Mouse (Mus musculus): Measurements from ENCODE around the gene Basp1. TPM values are rescaled to one million over a fixed set of nuclear protein-coding genes. Genes with fewer than 3 reads are reported as not detected.

Basp1 gene
- polyA plus RNA-seq, 1 experiment: 9.5 TPM

DNA sequence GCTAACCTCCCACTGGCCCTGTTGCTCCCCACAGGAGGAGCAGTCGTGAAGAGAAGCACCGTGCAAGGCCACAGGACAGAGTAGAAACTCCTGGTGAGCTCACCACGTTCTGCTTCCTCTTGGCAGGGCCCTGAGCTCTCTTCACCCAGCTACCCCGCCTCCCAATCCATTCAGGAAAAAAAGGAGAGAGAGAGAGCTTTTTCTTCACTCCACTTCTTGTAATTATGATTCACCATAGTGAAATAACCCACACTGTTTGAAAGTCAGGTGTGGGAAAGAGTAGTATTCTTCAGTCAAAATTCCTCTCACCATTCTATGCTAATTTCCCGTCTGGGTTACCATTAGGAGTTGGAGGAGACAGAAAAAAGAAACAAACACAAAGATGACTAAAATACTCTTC is 48.1 kb downstream of the Basp1 start:
- Histone ChIP-seq H3K27me3 (ENCODE audit: control insufficient read depth, insufficient read depth, low read length) (peaks cover 5% of the 10 kb centered on the region), H3K4me1 (ENCODE audit: control insufficient read depth, insufficient read depth, insufficient read length) (0 out of 2 replicates have a peak, but pooled peaks cover 2% of the 10 kb centered on the region), H3K36me3 (ENCODE audit: control insufficient read depth, insufficient read depth, low read length) (no peaks in the 10 kb centered on the region), H3K27ac (ENCODE audit: insufficient read depth, low read length) (no peak overlapping the region), H3K4me3 (ENCODE audit: extremely low read depth, insufficient read depth, insufficient read length) (no peak overlapping the region)
- no peak for TF ChIP-seq CTCF (IDR thresholded peaks at IDR 0.05; ENCODE audit: extremely low read depth, insufficient read depth, insufficient read length, insufficient replicate concordance)
- TF ChIP-seq POLR2A (IDR thresholded peaks at IDR 0.05; ENCODE audit: low read depth, low read length): no peak
- no peak for DNase-seq (ENCODE audit: low read depth in 1 of 2, low spot score in 2 of 2)
- WGBS: 79% methylated on average over 5 of the region's 5 CpGs

GRCm38 (mm10) chr15:25364819-25365463 is 48.6 kb downstream of the Basp1 start:
- no peak for TF ChIP-seq CTCF (IDR thresholded peaks at IDR 0.05; ENCODE audit: extremely low read depth, insufficient read depth, insufficient read length, insufficient replicate concordance)
- TF ChIP-seq POLR2A (IDR thresholded peaks at IDR 0.05; ENCODE audit: low read depth, low read length): no peak
- DNase-seq (ENCODE audit: low read depth in 1 of 2, low spot score in 2 of 2): no peak
- peaks cover 5% of the 10 kb centered on the region for H3K27me3 ChIP-seq (ENCODE audit: control insufficient read depth, insufficient read depth, low read length)
- no peaks in the 10 kb centered on the region for H3K36me3 ChIP-seq (ENCODE audit: control insufficient read depth, insufficient read depth, low read length)
- H3K4me3 ChIP-seq (ENCODE audit: extremely low read depth, insufficient read depth, insufficient read length): no peak overlapping the region
- H3K4me1 ChIP-seq (ENCODE audit: control insufficient read depth, insufficient read depth, insufficient read length): 0 out of 2 replicates have a peak, but pooled peaks cover 2% of the 10 kb centered on the region
- no peak overlapping the region for H3K27ac ChIP-seq (ENCODE audit: insufficient read depth, low read length)
- 88% methylated on average over 23 of the region's 23 CpGs for WGBS

GRCm38 (mm10) chr15:25364160-25364818 is 49.3 kb downstream of the Basp1 start:
- H3K4me3 ChIP-seq (ENCODE audit: extremely low read depth, insufficient read depth, insufficient read length): no peak overlapping the region
- H3K36me3 ChIP-seq (ENCODE audit: control insufficient read depth, insufficient read depth, low read length): no peaks in the 10 kb centered on the region
- WGBS: 73% methylated on average over 97 of the region's 97 CpGs

DNA sequence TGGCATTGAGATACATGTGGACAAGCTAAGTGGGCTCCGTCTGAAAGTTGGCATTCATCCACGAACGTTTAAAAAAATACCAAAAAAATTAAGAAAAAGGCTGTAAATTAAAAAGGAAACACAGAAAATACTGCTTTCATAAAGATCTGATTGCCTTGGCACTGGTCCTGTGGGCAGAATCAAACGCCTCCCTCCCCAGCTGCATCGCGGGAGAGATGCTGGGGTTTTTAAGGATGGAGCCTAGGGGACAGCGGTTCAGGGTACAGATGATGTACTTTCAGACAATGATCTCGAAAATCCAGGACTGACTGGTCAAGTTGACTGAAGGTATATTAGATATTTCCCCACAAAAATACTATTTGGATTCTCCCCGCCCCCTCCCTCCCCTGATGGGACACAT is 49.9 kb downstream of the Basp1 start:
- Histone ChIP-seq H3K4me1 (ENCODE audit: control insufficient read depth, insufficient read depth, insufficient read length) (0 out of 2 replicates have a peak, but pooled peaks cover 2% of the 10 kb centered on the region), H3K27ac (ENCODE audit: insufficient read depth, low read length) (no peak overlapping the region), H3K36me3 (ENCODE audit: control insufficient read depth, insufficient read depth, low read length) (no peaks in the 10 kb centered on the region), H3K4me3 (ENCODE audit: extremely low read depth, insufficient read depth, insufficient read length) (no peak overlapping the region), H3K27me3 (ENCODE audit: control insufficient read depth, insufficient read depth, low read length) (peaks cover 5% of the 10 kb centered on the region)
- 89% methylated on average over 9 of the region's 9 CpGs for WGBS
- no peak for TF ChIP-seq POLR2A (IDR thresholded peaks at IDR 0.05; ENCODE audit: low read depth, low read length)
- TF ChIP-seq CTCF (IDR thresholded peaks at IDR 0.05; ENCODE audit: extremely low read depth, insufficient read depth, insufficient read length, insufficient replicate concordance): no peak
- no peak for DNase-seq (ENCODE audit: low read depth in 1 of 2, low spot score in 2 of 2)

More at GRCm38 (mm10) chr15:25364160-25364818, 49.3 kb downstream of the Basp1 start:
- DNase-seq (ENCODE audit: low read depth in 1 of 2, low spot score in 2 of 2): no peak
- no peak overlapping the region for H3K27ac ChIP-seq (ENCODE audit: insufficient read depth, low read length)
- TF ChIP-seq CTCF (IDR thresholded peaks at IDR 0.05; ENCODE audit: extremely low read depth, insufficient read depth, insufficient read length, insufficient replicate concordance) (no peak), POLR2A (IDR thresholded peaks at IDR 0.05; ENCODE audit: low read depth, low read length) (no peak)
- peaks cover 5% of the 10 kb centered on the region for H3K27me3 ChIP-seq (ENCODE audit: control insufficient read depth, insufficient read depth, low read length)
- H3K4me1 ChIP-seq (ENCODE audit: control insufficient read depth, insufficient read depth, insufficient read length): 0 out of 2 replicates have a peak, but pooled peaks cover 2% of the 10 kb centered on the region

GRCm38 (mm10) chr15:25360825-25361224 is 52.7 kb downstream of the Basp1 start:
- Histone ChIP-seq H3K4me3 (ENCODE audit: extremely low read depth, insufficient read depth, insufficient read length) (no peak overlapping the region), H3K27me3 (ENCODE audit: control insufficient read depth, insufficient read depth, low read length) (peaks cover 5% of the 10 kb centered on the region), H3K4me1 (ENCODE audit: control insufficient read depth, insufficient read depth, insufficient read length) (peaks cover 3% of the 10 kb centered on the region; the same call in 1 of the 2 replicates), H3K36me3 (ENCODE audit: control insufficient read depth, insufficient read depth, low read length) (no peaks in the 10 kb centered on the region), H3K27ac (ENCODE audit: insufficient read depth, low read length) (no peak overlapping the region)
- TF ChIP-seq POLR2A (IDR thresholded peaks at IDR 0.05; ENCODE audit: low read depth, low read length) (no peak), CTCF (IDR thresholded peaks at IDR 0.05; ENCODE audit: extremely low read depth, insufficient read depth, insufficient read length, insufficient replicate concordance) (no peak)
- no peak for DNase-seq (ENCODE audit: low read depth in 1 of 2, low spot score in 2 of 2)
- WGBS: 88% methylated on average over 5 of the region's 5 CpGs

- Histone ChIP-seq H3K27me3 (ENCODE audit: control insufficient read depth, insufficient read depth, low read length) (no peaks in the 10 kb centered on the region), H3K4me3 (ENCODE audit: extremely low read depth, insufficient read depth, insufficient read length) (0 out of 2 replicates have a peak overlapping the region, but pooled peaks have one; percentile 0), H3K27ac (ENCODE audit: insufficient read depth, low read length) (no peak overlapping the region), H3K36me3 (ENCODE audit: control insufficient read depth, insufficient read depth, low read length) (no peaks in the 10 kb centered on the region), H3K4me1 (ENCODE audit: control insufficient read depth, insufficient read depth, insufficient read length) (peaks cover 3% of the 10 kb centered on the region; the same call in 1 of the 2 replicates)
- TF ChIP-seq CTCF (IDR thresholded peaks at IDR 0.05; ENCODE audit: extremely low read depth, insufficient read depth, insufficient read length, insufficient replicate concordance): no peak
- no peak for TF ChIP-seq POLR2A (IDR thresholded peaks at IDR 0.05; ENCODE audit: low read depth, low read length)
- peak in 1 of 2 experiments; percentile 10 for DNase-seq (ENCODE audit: low read depth in 1 of 2, low spot score in 2 of 2)
- 62% methylated on average over 14 of the region's 14 CpGs for WGBS
These were observed 54.9 kb downstream of the Basp1 start for GRCm38 (mm10) chr15:25358680-25359097.
